Mouse (Mus musculus) mesoderm, embryonic 11.5 days (tissue): Measurements from ENCODE around the gene Frmd4b.

ENCODE experiments used
- DNase-seq: peaks from one replicate; pipeline ENCODE4 v3.0.0-alpha.2; 2012; ENCODE audit warnings: low read depth, low spot score

Frmd4b gene

GRCm38 (mm10) chr6:97579704-97580103, 37.6 kb downstream of the Frmd4b start:
- DNase-seq: no peak

GRCm38 (mm10) chr6:97578210-97578609, 39.1 kb downstream of the Frmd4b start:
- no peak for DNase-seq

GRCm38 (mm10) chr6:97577349-97577748, 40.0 kb downstream of the Frmd4b start:
- no peak for DNase-seq

- peak; percentile 90 for DNase-seq
Observed at GRCm38 (mm10) chr6:97576565-97577346, 40.6 kb downstream of the Frmd4b start.

GRCm38 (mm10) chr6:97576096-97576495, 41.2 kb downstream of the Frmd4b start:
- DNase-seq: no peak

- DNase-seq: no peak
Observed at GRCm38 (mm10) chr6:97574973-97575372, 42.4 kb downstream of the Frmd4b start.

- no peak for DNase-seq
Observed at GRCm38 (mm10) chr6:97572226-97572625, 45.1 kb downstream of the Frmd4b start.

- DNase-seq: peak; percentile 46
Observed at GRCm38 (mm10) chr6:97568538-97568937, 48.8 kb downstream of the Frmd4b start.

GRCm38 (mm10) chr6:97566746-97567145, 50.6 kb downstream of the Frmd4b start:
- DNase-seq: peak; percentile 50

GRCm38 (mm10) chr6:97557147-97557546, 60.2 kb downstream of the Frmd4b start:
- DNase-seq: no peak

GRCm38 (mm10) chr6:97555637-97556036, 61.7 kb downstream of the Frmd4b start:
- DNase-seq: no peak

GRCm38 (mm10) chr6:97553431-97553830, 63.9 kb downstream of the Frmd4b start:
- DNase-seq: no peak

GRCm38 (mm10) chr6:97552573-97552972, 64.8 kb downstream of the Frmd4b start:
- no peak for DNase-seq

GRCm38 (mm10) chr6:97551884-97552283, 65.5 kb downstream of the Frmd4b start:
- no peak for DNase-seq

GRCm38 (mm10) chr6:97551161-97551560, 66.2 kb downstream of the Frmd4b start:
- no peak for DNase-seq

GRCm38 (mm10) chr6:97540458-97540857, 76.9 kb downstream of the Frmd4b start:
- DNase-seq: no peak

- DNase-seq: no peak
Observed at GRCm38 (mm10) chr6:97535763-97536445, 81.4 kb downstream of the Frmd4b start.

GRCm38 (mm10) chr6:97531043-97531442, 86.3 kb downstream of the Frmd4b start:
- no peak for DNase-seq

- peak; percentile 77 for DNase-seq
Observed at GRCm38 (mm10) chr6:97528961-97529680, 88.2 kb downstream of the Frmd4b start.

- DNase-seq: peak; percentile 74
Observed at GRCm38 (mm10) chr6:97526092-97526491, 91.2 kb downstream of the Frmd4b start.

GRCm38 (mm10) chr6:97523118-97523517, 94.2 kb downstream of the Frmd4b start:
- peak; percentile 87 for DNase-seq

- DNase-seq: no peak
Observed at GRCm38 (mm10) chr6:97521279-97522038, 95.9 kb downstream of the Frmd4b start.
